Mouse (Mus musculus) CH12.LX (cell line): ENCODE data around the gene Arsa.

ENCODE experiments used
- BHLHE40 ChIP-seq: IDR thresholded peaks from 2 replicates; pipeline ENCODE4 v1.6.1; 2011; ENCODE audit warnings: mild to moderate bottlenecking, low read depth, low read length, improper control_type of control experiment
- CTCF ChIP-seq, 2 experiments: IDR thresholded peaks in 1 of 2; conservative IDR thresholded peaks in 1 of 2; 2 replicates each; pipeline ENCODE4 v1.5.1; 2011 to 2012; ENCODE audit warnings: low read depth in 2 of 2, low read length in 2 of 2, improper control_type of control experiment in 1 of 2, inconsistent platforms in 1 of 2, mild to moderate bottlenecking in 1 of 2, moderate library complexity in 1 of 2
- HCFC1 ChIP-seq: IDR thresholded peaks from 2 replicates; pipeline ENCODE4 v1.6.1; 2012; ENCODE audit warnings: low read depth, mild to moderate bottlenecking, inconsistent platforms, low read length, improper control_type of control experiment
- POLR2A ChIP-seq: IDR thresholded peaks from 2 replicates; pipeline ENCODE4 v1.6.1; 2011; ENCODE audit warnings: low read depth, mild to moderate bottlenecking, improper control_type of control experiment, low read length

DNA sequence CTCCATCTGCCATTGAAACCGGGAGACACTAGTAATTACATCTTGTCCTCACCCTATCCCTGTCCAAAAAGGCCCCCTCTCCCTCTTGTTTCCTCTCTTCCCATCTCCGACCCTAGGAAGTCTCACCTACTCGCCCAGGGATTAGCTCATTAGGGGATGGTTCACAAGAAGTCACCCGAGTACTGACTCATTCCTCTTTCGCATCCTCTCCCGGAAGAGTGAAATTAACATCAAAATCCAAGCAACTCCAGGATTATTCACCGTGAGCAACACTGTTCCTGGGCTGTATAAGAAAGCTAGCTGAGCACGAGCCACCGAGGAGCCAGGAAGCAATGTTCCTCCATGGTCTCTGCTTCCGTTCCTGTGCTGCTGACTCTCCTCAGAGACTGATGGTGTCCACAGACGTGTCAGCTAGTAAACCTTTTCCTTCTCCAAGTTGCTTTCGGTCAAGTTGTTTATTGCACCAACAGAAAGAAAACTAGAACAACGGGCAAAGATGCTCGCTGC is 11.4 kb upstream of the Arsa start:
- no peak for TF ChIP-seq CTCF (conservative IDR thresholded peaks at IDR 0.05 in 1 of 2, IDR thresholded peaks at IDR 0.05 in 1 of 2; ENCODE audit: low read depth in 2 of 2, low read length in 2 of 2)
- no peak for TF ChIP-seq POLR2A
- no peak for TF ChIP-seq BHLHE40
- TF ChIP-seq HCFC1 = no peak
